Mouse (Mus musculus): ENCODE results near the gene Ier5.

Ier5 gene

DNA sequence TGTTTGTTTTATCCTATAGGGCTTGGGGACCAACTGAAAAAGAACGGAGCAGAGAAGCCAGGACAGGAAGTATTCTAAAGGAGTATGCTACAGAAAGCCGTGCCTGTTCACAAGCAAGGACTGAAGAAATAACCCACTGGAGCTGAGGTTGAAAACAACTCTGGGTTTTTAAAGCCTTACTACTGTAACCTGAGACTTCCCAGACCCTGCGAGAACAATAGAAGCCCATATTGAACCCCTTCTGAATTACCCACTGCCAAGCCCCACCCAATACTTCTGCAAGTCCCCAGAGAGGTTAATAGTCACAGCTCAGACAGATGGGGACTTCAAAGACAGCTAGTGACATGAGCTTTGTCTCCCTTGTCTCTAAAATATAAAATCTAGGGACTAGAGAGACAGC, 44.4 kb downstream of the Ier5 start:
- in situ Hi-C loops (cut with MboI, MseI), result no loop called here

GRCm38 (mm10) chr1:155054366-155054965, 45.0 kb downstream of the Ier5 start:
- in situ Hi-C loops (cut with MboI, MseI), result loop anchor here (5.0 kb wide), 2 partner anchors 33 to 103 kb away; partner anchors contain the start of gene Stx6

GRCm38 (mm10) chr1:155053296-155053695, 46.1 kb downstream of the Ier5 start:
- in situ Hi-C loops (cut with MboI, MseI), result loop anchor here (5.0 kb wide), 2 partner anchors 34 to 104 kb away; partner anchors contain the start of gene Stx6

GRCm38 (mm10) chr1:155052761-155053166, 46.7 kb downstream of the Ier5 start:
- in situ Hi-C loops (cut with MboI, MseI), result loop anchor here (5.0 kb wide), 2 partner anchors 35 to 105 kb away; partner anchors contain the start of gene Stx6

DNA sequence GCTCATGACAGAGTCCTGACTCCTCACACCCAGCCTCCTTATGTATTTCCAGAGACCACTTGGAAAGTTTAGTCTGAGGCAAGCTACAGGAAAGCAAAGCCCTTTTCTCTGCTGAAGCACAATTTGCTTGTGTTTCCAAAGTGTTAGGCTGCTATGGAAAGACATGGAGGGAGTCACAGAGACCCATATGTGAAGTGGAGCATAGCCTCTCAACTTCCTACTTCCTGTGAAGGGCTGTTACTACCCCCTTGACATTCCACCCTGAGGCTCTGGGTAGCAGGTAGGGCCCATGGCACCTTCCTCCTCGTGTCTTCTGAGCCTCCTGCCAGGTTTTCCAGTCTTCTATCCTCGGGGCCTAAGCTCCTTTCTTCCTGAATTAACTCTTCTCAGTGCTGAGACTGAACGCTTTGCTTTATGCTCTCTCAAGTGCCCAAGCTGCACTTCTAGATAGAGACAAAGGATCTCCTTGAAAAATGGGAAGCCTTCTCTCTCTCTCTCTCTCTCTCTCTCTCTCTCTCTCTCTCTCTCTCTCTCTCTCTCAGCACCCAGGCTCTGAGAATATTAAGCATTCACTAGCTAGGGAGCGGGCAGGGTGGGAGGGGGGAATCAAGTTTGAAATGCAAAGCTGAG, 47.2 kb downstream of the Ier5 start:
- in situ Hi-C loops (cut with MboI, MseI), result loop anchor here (5.0 kb wide), 2 partner anchors 35 to 105 kb away; partner anchors contain the start of gene Stx6

- in situ Hi-C loops (cut with MboI, MseI), result loop anchor here (5.0 kb wide), 2 partner anchors 36 to 106 kb away; partner anchors contain the start of gene Stx6
Observed at GRCm38 (mm10) chr1:155051701-155052127, 47.7 kb downstream of the Ier5 start.

DNA sequence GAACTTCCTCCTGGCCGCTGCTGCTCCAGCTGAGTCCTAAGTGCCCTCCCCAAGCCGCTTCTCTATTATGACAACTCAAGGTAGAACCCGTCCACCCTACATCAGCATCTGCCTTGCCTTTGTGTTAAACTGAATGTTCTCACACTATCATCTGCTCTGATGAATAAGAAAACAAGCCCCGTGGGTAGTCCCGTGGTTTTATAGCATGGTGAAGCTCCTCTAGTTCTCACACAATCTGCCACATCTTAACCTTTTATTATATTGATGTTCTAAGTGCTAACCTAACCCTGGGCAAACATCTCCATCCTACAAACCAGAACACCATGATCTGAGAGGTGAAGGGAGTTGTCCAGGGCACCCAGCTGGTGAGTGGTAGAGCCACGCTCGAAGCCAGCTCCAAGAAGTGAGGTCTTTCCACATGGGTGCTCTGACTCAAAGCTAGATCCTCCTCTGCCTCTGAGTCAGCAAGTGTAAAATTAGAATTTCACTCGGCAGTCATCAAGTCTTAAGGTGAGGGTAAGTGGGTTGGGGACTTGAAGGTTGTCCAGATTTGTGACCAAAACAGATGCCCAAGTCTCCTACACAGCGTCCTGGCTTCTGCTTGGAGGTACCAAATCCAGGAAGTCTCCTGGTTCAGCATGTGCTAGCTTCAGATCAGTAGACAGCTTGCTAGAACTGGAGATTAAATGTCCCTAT, 48.4 kb downstream of the Ier5 start:
- in situ Hi-C loops (cut with MboI, MseI), result loop anchor here (5.0 kb wide), 2 partner anchors 36 to 106 kb away; partner anchors contain the start of gene Stx6

- in situ Hi-C loops (cut with MboI, MseI), result loop anchor here (5.0 kb wide), 2 partner anchors 37 to 107 kb away; partner anchors contain the start of gene Stx6
Observed at GRCm38 (mm10) chr1:155050174-155050573, 49.3 kb downstream of the Ier5 start.

DNA sequence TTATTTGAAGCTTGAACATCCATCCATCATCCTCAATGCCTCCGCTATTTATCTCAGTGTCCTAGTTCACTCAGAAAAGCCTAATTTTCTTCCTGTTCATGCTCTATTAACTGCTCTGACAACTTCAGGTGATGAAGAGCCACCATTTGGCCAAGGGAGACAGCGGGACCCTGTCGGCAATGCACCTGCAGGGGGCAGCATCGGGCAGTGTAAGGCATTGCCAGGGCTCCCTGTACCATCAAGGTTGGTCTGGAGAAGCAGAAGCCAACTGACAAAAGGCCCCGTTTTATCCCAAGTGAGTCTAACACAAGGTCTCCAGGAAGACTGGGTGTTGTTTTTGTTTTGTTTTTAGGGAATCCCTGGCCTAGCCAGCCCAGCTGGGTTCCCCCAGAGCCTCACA, 50.5 kb downstream of the Ier5 start:
- in situ Hi-C loops (cut with MboI, MseI), result no loop called here

Measured in regulatory T cell (primary cell).